Mouse (Mus musculus) stomach, embryonic 16.5 days (tissue): Measurements from ENCODE around the gene Cemip. TPM values are rescaled to one million over a fixed set of nuclear protein-coding genes. Genes with fewer than 3 reads are reported as not detected.

ENCODE experiments used
- ATAC-seq: fragments of 200-750 bp; cut with Nextera tagmentation; 2 replicates; pipeline ENCODE4 v1.8.0; 2017; ENCODE audit warnings: moderate number of reproducible peaks, moderate TSS enrichment; ENCODE audit not compliant: insufficient read depth, low FRiP score
- H3K27ac ChIP-seq: fragments of 300-500 bp; sonication (generic); 2 replicates; pipeline ENCODE4 v1.5.1; 2014; ENCODE audit warnings: low read length
- H3K27me3 ChIP-seq: fragments of 300-500 bp; sonication (generic); 2 replicates; pipeline ENCODE4 v1.6.1; 2014; ENCODE audit warnings: low read length, control low read depth, mixed read lengths; ENCODE audit not compliant: control insufficient read depth, insufficient read depth
- H3K36me3 ChIP-seq: fragments of 300-500 bp; sonication (generic); 2 replicates; pipeline ENCODE4 v1.6.1; 2014; ENCODE audit warnings: low read length; ENCODE audit not compliant: control insufficient read depth, insufficient read depth
- H3K4me1 ChIP-seq: fragments of 300-500 bp; sonication (generic); 2 replicates; pipeline ENCODE4 v1.6.1; 2014; ENCODE audit warnings: low read length, control low read depth, mixed read lengths; ENCODE audit not compliant: control insufficient read depth, insufficient read depth
- H3K4me2 ChIP-seq: fragments of 300-500 bp; sonication (generic); 2 replicates; pipeline ENCODE4 v1.6.1; 2014; ENCODE audit warnings: low read depth, low read length, mixed read lengths
- H3K4me3 ChIP-seq: fragments of 300-500 bp; sonication (generic); replicated peaks from 2 replicates; pipeline ENCODE4 v1.5.1; 2014; ENCODE audit warnings: mild to moderate bottlenecking, low read length
- H3K9ac ChIP-seq: fragments of 300-500 bp; sonication (generic); 2 replicates; pipeline ENCODE4 v1.6.1; 2014; ENCODE audit warnings: low read length
- H3K9me3 ChIP-seq: fragments of 300-500 bp; sonication (generic); replicated peaks from 2 replicates; pipeline ENCODE4 v1.6.1; 2016; ENCODE audit warnings: low read length, control low read depth; ENCODE audit not compliant: control insufficient read depth
- WGBS: fragments of 180-500 bp; shearing (Covaris S2); extraction: QIAGEN DNeasy Blood & Tissue Kit; methylation state at CpG from one replicate; pipeline ENCODE4 v1.1.7; 2014; 5-methylcytosine and 5-hydroxymethylcytosine counted together
- polyA plus RNA-seq: library from polyadenylated mRNA; unstranded; fragments of >200 nt; fragmentation: Nextera tagmentation; extraction: Ambion mirVana; gene quantifications from 2 replicates; pipeline ENCODE4 v1.2.1, GENCODE M21; 2015

The Cemip gene
- polyA plus RNA-seq, 1 experiment from 2014 or later, result 0.50 TPM

DNA sequence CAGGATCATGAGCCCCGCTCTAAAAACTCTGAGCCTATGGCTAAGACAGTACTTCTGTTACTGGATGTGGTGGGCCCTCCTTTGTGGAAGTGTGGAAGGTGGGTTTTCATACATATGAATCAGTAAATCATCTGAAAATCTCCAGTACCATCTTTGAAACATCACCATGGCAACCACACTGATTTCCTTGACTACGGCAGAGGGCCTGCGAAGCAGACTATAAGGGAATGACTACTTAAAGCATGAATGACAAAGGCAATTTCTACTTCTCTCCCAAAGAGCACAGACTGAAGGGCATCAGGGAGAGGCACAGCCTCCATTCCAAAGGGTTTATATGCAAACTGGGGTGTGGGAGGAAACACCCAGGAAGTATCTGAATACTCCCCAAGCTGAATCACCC is 84.8 kb downstream of the Cemip start:
- 85% methylated on average over 3 of the region's 3 CpGs for WGBS

DNA sequence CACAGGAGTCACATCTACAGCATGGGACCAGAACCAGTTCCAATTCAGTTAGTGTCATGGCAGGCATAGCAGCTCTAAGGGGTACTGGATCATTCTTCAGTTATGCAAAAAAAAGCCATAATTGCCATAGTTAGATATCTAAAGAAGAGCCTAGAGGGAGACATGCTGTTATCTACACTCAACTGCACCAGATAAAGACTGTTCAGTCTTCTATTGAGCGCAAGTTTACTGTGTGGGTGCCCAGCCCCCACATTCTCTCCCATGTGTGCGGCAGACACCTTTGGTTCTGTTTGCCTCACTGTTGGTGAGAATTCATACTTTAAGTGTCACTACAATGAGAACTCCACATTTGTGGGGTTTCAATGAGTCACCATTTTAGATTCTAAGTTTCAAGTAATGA is 85.6 kb downstream of the Cemip start:
- Histone ChIP-seq H3K9me3 (no peaks in the 10 kb centered on the region), H3K27ac (no peak overlapping the region), H3K4me2 (no peak overlapping the region), H3K9ac (no peak overlapping the region), H3K4me3 (no peak overlapping the region), H3K36me3 (no peaks in the 10 kb centered on the region), H3K4me1 (no peaks in the 10 kb centered on the region), H3K27me3 (no peaks in the 10 kb centered on the region)
- WGBS, result 87% methylated on average over 2 of the region's 2 CpGs
- ATAC-seq, result no peak

More for the DNA sequence above, 84.8 kb downstream of the Cemip start:
- Histone ChIP-seq H3K36me3 (no peaks in the 10 kb centered on the region), H3K4me2 (no peak overlapping the region), H3K9me3 (no peaks in the 10 kb centered on the region), H3K4me1 (no peaks in the 10 kb centered on the region), H3K9ac (no peak overlapping the region), H3K27me3 (no peaks in the 10 kb centered on the region), H3K27ac (no peak overlapping the region), H3K4me3 (no peak overlapping the region)
- no peak for ATAC-seq

DNA sequence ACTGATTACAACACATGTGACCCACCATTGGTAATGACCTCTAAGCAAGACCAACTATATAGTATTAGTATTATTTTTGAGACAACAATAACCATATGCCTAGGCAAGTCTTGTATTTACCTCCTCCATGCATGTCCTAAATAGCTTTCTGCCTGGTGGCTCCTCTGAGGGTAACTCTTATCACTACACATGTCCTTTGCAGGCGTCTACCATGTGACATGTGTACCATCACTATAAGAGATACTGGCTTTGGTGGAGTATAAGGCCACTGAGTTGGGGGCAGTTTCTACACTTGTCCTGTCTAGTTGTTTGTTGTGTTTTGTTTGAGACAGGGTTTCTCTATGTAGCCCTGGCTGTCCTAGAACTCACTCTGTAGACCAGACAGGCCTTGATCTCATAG is 86.7 kb downstream of the Cemip start:
- no peak overlapping the region for H3K9ac ChIP-seq
- H3K27ac ChIP-seq, result no peak overlapping the region
- no peaks in the 10 kb centered on the region for H3K4me1 ChIP-seq
- H3K4me2 ChIP-seq, result no peak overlapping the region
- no peak overlapping the region for H3K4me3 ChIP-seq
- no peak for ATAC-seq
- 87% methylated on average over 1 of the region's 1 CpGs for whole genome bisulfite sequencing
- no peaks in the 10 kb centered on the region for H3K27me3 ChIP-seq
- no peaks in the 10 kb centered on the region for H3K36me3 ChIP-seq
- H3K9me3 ChIP-seq, result no peaks in the 10 kb centered on the region

DNA sequence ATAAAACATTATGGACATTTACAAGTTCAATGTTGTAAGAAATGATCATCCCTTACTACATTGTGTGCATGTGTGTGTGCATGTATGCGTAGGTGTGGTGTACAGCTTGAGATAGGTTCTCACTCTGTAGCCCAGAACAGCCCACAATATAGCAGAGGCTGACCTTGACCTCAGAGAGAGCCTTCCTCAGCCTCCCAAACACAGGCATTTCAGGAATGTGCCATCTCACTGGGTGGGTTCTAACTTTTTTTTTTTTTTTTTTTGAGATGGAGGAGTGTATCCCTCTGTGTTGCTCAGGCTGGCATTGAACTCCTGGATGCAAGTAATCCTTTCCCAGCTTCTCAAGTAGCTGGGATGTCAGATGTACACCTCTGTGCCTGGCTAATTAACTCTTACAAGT is 92.0 kb downstream of the Cemip start:
- Histone ChIP-seq H3K27me3 (no peaks in the 10 kb centered on the region), H3K9me3 (no peaks in the 10 kb centered on the region), H3K36me3 (no peaks in the 10 kb centered on the region), H3K4me3 (no peak overlapping the region), H3K4me2 (no peak overlapping the region), H3K27ac (no peak overlapping the region), H3K9ac (no peak overlapping the region), H3K4me1 (no peaks in the 10 kb centered on the region; the same call in 1 of the 2 replicates)
- 93% methylated on average over 1 of the region's 1 CpGs for WGBS
- ATAC-seq, result no peak

DNA sequence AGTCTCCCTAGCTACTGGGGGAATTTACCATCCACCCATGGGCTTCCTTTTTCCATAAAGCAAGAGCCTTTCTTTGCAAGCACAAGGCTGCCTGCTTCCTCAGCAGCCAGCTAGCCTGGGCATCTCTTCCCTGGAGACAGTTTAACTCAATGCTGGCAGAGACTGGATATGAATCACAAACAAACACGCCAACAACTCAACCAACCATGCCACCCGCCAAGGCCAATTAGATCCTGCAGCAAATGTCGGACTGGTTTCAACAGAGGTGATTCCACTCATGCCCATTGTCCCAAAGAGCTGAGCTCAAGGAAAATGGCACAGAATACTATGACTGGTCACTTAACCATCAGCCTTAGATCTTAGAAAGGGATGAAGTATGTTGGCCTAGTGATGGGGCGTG is 97.0 kb downstream of the Cemip start:
- no peak overlapping the region for H3K4me2 ChIP-seq
- H3K4me3 ChIP-seq, result no peak overlapping the region
- 93% methylated on average over 4 of the region's 4 CpGs for WGBS
- H3K9ac ChIP-seq, result no peak overlapping the region
- no peaks in the 10 kb centered on the region for H3K9me3 ChIP-seq
- H3K36me3 ChIP-seq, result no peaks in the 10 kb centered on the region
- H3K4me1 ChIP-seq, result no peaks in the 10 kb centered on the region; the same call in 1 of the 2 replicates
- no peaks in the 10 kb centered on the region for H3K27me3 ChIP-seq
- H3K27ac ChIP-seq, result no peak overlapping the region
- no peak for ATAC-seq

DNA sequence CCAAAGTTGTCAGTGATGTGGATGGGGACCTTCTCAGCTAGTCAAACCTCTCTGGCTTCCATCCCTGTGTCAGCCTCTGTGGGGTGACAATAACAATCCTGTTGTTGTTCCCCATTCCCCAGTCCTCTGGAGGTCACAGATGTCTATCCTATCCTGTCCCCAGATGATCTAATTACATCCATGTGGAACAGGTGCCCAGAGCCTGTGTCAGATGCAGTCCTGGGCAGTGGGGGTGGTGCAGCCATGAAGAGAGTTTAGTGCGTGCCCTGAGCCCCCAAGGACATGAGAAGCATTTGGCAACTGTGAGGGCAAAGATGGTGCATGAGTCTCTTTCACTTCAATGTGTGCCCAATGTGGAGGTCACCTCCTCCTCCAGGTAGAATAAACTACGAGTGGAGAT is 100.6 kb downstream of the Cemip start:
- H3K27me3 ChIP-seq, result no peaks in the 10 kb centered on the region
- no peak overlapping the region for H3K27ac ChIP-seq
- no peak overlapping the region for H3K9ac ChIP-seq
- no peak overlapping the region for H3K4me2 ChIP-seq
- H3K36me3 ChIP-seq, result no peaks in the 10 kb centered on the region
- H3K9me3 ChIP-seq, result no peaks in the 10 kb centered on the region
- no peaks in the 10 kb centered on the region for H3K4me1 ChIP-seq
- H3K4me3 ChIP-seq, result no peak overlapping the region
- WGBS, result 70% methylated on average over 2 of the region's 2 CpGs
- ATAC-seq, result no peak

DNA sequence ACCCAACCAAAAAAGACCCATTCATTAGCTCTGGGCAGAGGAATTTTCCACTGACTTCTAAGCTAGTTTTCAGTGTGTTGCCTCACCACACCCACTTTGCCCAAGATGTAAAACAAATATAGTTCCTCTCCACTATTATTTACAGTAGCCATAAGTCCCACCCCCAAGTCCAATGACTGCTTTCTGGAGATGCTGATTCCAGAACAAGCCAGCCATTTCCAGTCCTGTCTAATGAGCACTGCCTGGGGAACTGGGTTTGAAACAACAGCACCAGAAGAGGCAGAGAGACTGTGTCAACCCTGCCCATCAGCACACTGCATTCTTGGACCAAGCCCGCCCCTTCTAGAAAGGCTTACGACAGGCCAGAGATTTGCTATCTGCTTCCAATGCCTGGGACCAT is 103.7 kb downstream of the Cemip start:
- no peak overlapping the region for H3K27ac ChIP-seq
- H3K4me2 ChIP-seq, result no peak overlapping the region
- H3K27me3 ChIP-seq, result no peaks in the 10 kb centered on the region
- WGBS, result 59% methylated on average over 2 of the region's 2 CpGs
- no peaks in the 10 kb centered on the region for H3K4me1 ChIP-seq
- peak; percentile 45; the same call in 1 of the 2 replicates for ATAC-seq
- no peaks in the 10 kb centered on the region for H3K36me3 ChIP-seq
- no peaks in the 10 kb centered on the region for H3K9me3 ChIP-seq
- no peak overlapping the region for H3K9ac ChIP-seq
- H3K4me3 ChIP-seq, result no peak overlapping the region

DNA sequence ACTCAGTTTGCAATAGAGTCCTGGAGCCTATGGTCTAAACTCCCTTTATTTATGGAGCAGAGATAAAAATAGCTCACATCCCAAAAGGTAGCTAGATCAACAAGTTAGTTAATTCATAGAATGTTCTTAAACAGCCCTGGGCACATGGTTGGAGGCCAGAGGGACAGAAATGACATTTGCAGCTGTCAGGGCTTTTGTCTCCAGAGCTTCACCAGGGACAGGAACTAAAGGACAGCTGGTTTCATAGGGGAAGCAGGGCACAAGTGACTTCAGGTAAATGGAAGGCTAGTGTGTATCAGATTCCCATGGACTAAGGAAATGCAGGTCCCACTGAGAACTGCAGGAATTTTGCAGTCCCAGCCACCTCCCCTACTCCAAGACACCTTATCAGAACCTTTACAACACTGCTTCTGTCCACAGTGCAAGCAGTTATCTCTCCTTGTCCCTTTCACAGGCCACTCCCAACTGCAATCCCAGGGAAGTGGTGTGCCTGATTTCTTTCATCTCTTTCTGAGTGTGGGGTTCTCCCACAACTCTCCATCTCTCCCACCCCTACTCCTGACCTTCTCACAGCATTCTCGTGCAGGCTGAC is 107.3 kb downstream of the Cemip start:
- Histone ChIP-seq H3K4me1 (no peaks in the 10 kb centered on the region), H3K9me3 (no peaks in the 10 kb centered on the region), H3K36me3 (no peaks in the 10 kb centered on the region), H3K27ac (no peak overlapping the region), H3K9ac (no peak overlapping the region), H3K27me3 (no peaks in the 10 kb centered on the region), H3K4me2 (no peak overlapping the region), H3K4me3 (no peak overlapping the region)
- WGBS, result 36% methylated on average over 1 of the region's 1 CpGs
- ATAC-seq, result peak; percentile 39; the same call in 1 of the 2 replicates

DNA sequence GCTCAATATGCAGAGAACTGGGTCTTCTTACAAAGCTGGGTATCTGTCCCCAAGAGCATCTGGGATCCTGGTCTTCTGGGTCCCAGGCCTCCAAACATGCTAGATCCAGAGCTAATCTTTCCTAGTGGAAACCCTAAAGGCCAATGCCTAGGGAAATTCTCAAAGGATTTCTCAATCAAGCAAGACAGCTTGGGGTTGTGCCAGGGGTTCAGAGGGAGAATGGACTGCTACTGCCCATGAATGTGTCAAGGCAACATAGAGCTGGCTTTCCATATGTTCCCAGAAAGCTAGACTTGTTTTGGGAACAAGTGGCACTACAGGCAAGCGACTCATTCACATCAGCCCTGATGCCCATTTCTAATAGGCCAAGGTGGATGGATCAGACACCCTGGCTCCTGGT is 107.9 kb downstream of the Cemip start:
- Histone ChIP-seq H3K4me1 (no peaks in the 10 kb centered on the region), H3K27me3 (no peaks in the 10 kb centered on the region), H3K9me3 (no peaks in the 10 kb centered on the region), H3K4me3 (no peak overlapping the region), H3K36me3 (no peaks in the 10 kb centered on the region), H3K9ac (no peak overlapping the region), H3K4me2 (no peak overlapping the region), H3K27ac (no peak overlapping the region)
- 81% methylated on average over 1 of the region's 1 CpGs for WGBS
- ATAC-seq, result no peak
